Mouse (Mus musculus) embryo, embryonic 11.5 days (tissue): ENCODE measurements around the gene Chrnd.

Experiments
- DNase-seq: peaks from one replicate; pipeline ENCODE4 v3.0.0-alpha.2; 2012; ENCODE audit warnings: low read depth, low spot score

The Chrnd gene

GRCm38 (mm10) chr1:87190429-87190828 lies at the start of gene Chrnd:
Gene Chrnd (plus strand): TSS chr1:87190607.
- DNase-seq: no peak

- no peak for DNase-seq
Measured at GRCm38 (mm10) chr1:87141550-87141949, 48.9 kb upstream of the Chrnd start.

DNA sequence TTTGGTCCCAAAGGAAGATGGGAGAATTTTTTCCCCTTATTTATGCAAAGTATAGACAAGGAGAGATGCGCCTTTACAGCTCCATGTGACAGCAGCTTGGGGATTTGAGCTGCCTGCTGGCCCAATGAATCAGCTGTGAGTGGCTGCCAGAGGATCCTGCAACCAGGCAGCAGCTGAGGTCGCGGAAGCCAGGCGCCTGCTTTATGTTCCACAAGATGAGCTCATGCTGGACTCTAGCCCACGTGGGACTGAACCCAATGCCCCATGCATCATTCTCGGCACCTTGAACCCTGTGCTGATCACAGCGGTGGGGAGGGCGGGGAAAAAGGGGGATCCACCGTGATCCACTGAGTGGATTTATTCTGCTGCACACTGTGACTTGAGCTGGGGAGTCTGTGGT lies 48.0 kb upstream of the Chrnd start:
- no peak for DNase-seq

- DNase-seq: no peak
Measured at GRCm38 (mm10) chr1:87143141-87143540, 47.3 kb upstream of the Chrnd start.

DNA sequence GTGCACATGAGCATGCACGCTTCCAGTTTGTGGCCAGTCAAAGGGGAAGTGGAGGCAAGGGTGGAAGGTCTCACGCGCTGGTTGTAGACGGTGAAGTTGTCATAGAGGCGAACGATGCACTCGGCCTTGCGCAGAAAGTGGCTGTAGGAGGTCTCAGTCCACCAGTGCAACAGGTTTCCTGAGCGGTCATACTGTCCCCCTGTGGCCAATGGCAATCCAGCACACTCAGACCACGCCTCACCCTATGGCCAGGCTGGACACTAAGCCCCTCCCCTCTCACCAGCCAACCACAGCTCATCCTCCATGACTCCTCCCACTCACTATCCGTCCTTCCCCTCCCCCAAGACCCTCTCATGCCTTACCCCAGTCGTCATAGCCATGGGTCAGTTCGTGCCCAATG lies 41.0 kb upstream of the Chrnd start:
- DNase-seq: no peak

- DNase-seq: no peak
Measured at GRCm38 (mm10) chr1:87151286-87151685, 39.1 kb upstream of the Chrnd start.

DNA sequence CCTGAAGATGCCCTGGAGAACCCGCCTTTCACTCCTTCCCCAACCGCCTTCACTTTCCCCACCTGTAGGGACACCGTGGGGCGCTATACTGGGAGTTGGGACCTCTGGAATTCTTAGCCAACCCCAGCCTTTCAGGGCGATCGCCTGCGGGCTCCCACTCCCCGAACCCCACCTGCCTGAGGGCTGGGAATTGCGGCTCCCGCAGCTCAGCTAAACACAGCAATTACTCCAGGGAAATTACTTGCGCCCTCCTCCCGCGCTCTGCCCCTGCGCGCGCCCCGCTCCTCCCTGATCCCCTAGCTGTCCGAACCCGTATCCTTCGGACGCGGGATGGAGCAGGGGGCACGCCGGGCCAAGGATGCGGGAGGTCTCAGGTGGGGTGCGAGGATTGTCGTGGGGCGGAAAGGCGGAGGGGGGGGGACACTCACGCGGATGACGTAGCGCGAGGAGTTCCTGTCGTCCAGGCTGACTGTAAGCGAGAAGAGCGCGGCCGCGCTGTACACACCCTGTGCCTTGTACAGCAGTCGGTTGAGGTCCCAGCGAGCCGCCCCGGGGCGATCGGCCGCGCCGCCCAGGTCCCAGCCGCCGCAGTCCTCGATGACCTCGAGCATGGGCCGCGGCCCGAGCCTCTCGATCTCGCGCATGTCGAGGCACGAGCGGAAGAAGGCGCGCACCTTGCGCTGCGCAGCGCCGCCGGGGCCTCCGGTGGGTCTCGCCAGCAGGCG lies 36.5 kb upstream of the Chrnd start:
- DNase-seq: no peak

- no peak for DNase-seq
Measured at GRCm38 (mm10) chr1:87154501-87155120, 35.8 kb upstream of the Chrnd start.

DNA sequence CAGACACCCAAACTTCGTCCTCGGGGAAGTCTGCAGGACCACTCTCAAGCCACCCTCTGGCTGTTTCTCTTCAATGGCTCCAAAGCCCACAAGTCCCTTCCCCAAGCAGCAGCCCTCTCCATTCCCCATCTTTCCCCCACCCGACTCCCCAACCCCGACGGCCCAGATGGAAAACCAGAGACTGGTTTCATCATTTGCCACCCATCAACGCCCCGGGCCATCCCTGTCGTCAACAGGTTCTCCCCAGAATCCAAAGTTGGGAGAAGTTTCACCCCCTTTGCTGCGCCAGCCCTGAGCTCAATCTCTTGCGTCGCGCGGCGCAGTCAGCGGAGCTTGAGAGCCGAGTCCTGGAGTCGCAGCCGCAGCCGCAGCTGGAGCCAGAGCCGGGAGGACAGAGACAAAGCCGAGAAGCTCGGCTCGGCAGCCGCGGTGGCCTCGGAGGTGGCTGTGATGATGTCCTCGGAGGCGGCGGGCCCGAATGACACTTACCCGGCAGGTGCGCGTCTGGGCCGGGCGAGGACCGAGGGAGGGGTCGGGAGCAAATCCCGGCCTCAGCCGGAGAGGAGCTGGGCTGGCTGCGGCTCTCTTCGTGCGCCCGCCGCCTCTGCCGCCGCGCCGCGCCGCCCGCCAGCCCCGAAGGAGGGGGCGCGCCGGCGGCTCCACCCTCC lies 34.7 kb upstream of the Chrnd start:
- DNase-seq: no peak

- no peak for DNase-seq
Measured at GRCm38 (mm10) chr1:87156199-87156587, 34.2 kb upstream of the Chrnd start, which contains the start of gene Ecel1. Gene Ecel1 (minus strand): TSS chr1:87156521.

DNA sequence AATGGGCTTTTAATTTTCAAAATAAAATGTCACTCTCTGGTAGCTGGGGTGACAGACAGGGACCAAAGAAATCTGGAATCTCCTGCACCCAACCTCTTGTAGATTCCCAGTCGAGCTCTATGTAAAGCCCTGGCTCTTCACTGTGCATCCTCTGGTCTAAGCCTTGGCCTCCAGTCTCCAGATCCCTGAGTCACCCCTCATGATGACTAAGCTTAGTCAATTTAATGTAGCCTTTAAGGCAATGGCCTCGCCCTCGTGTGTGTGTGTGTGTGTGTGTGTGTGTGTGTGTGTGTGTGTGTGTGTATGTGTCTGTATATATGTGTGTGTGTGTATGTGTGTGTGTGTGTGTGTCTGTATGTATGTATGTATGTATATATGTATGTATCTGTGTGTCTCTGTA lies 31.0 kb upstream of the Chrnd start:
- no peak for DNase-seq

GRCm38 (mm10) chr1:87164164-87164795 lies 26.1 kb upstream of the Chrnd start:
- DNase-seq: no peak

- DNase-seq: no peak
Measured at GRCm38 (mm10) chr1:87164796-87165184, 25.6 kb upstream of the Chrnd start.

- DNase-seq: no peak
Measured at GRCm38 (mm10) chr1:87170458-87170857, 19.9 kb upstream of the Chrnd start.

- DNase-seq: no peak
Measured at GRCm38 (mm10) chr1:87171312-87171711, 19.1 kb upstream of the Chrnd start.

- DNase-seq: no peak
Measured at GRCm38 (mm10) chr1:87172316-87172715, 18.1 kb upstream of the Chrnd start.

GRCm38 (mm10) chr1:87174006-87174955 lies 16.1 kb upstream of the Chrnd start:
- peak; percentile 58 for DNase-seq

- DNase-seq: peak; percentile 50
Measured at GRCm38 (mm10) chr1:87175852-87176292, 14.5 kb upstream of the Chrnd start.

GRCm38 (mm10) chr1:87180896-87181295 lies 9.5 kb upstream of the Chrnd start:
- DNase-seq: no peak

GRCm38 (mm10) chr1:87183013-87183412 lies 7.4 kb upstream of the Chrnd start, which contains the start of gene Prss56:
Gene Prss56 (plus strand): TSS chr1:87183313.
- no peak for DNase-seq
